Mouse (Mus musculus) retina, adult 2 months (tissue): ENCODE results near the gene Copz2.
"Not testable (repeated sequence)": the region's sequence is repeated elsewhere in the genome, so short reads cannot be mapped to it uniquely, and the experiment has no call there.

Source experiments
- DNase-seq: peaks from one replicate; pipeline ENCODE4 v3.0.0-alpha.2; 2012; ENCODE audit warnings: low read depth, low spot score

The Copz2 gene

GRCm38 (mm10) chr11:96828881-96829280, 20.8 kb upstream of the Copz2 start:
- no peak for DNase-seq

- DNase-seq: no peak
These were observed 20.3 kb upstream of the Copz2 start for GRCm38 (mm10) chr11:96829403-96829812.

GRCm38 (mm10) chr11:96829813-96830538, 19.7 kb upstream of the Copz2 start, which contains the start of gene Nfe2l1:
TSS of gene Nfe2l1 (minus strand) at chr11:96829968.
- peak; percentile 97 for DNase-seq

- no peak for DNase-seq
These were observed 19.0 kb upstream of the Copz2 start for GRCm38 (mm10) chr11:96830539-96831216.

- no peak for DNase-seq
These were observed 18.2 kb upstream of the Copz2 start for GRCm38 (mm10) chr11:96831516-96831915.

- DNase-seq: no peak
These were observed 17.1 kb upstream of the Copz2 start for GRCm38 (mm10) chr11:96832541-96832940.

- DNase-seq: no peak
These were observed 16.7 kb upstream of the Copz2 start for GRCm38 (mm10) chr11:96832973-96833372.

- no peak for DNase-seq
These were observed 15.5 kb upstream of the Copz2 start for GRCm38 (mm10) chr11:96834127-96834526.

- no peak for DNase-seq
These were observed 12.4 kb upstream of the Copz2 start for GRCm38 (mm10) chr11:96837298-96837697.

- no peak for DNase-seq
These were observed 11.3 kb upstream of the Copz2 start for GRCm38 (mm10) chr11:96838341-96838740.

- no peak for DNase-seq
These were observed 10.2 kb upstream of the Copz2 start for GRCm38 (mm10) chr11:96839428-96839827.

- DNase-seq: no peak
These were observed 9.8 kb upstream of the Copz2 start for GRCm38 (mm10) chr11:96839877-96840276.

GRCm38 (mm10) chr11:96840290-96840689, 9.4 kb upstream of the Copz2 start:
- no peak for DNase-seq

- DNase-seq: no peak
These were observed 6.0 kb upstream of the Copz2 start for GRCm38 (mm10) chr11:96843627-96844026.

GRCm38 (mm10) chr11:96847240-96847639, 2.4 kb upstream of the Copz2 start:
- no peak for DNase-seq

- no peak for DNase-seq
These were observed 976 bp upstream of the Copz2 start for GRCm38 (mm10) chr11:96848694-96849093.

GRCm38 (mm10) chr11:96849145-96849544, 525 bp upstream of the Copz2 start:
- DNase-seq: not testable (repeated sequence)

GRCm38 (mm10) chr11:96857446-96857845, 7.8 kb downstream of the Copz2 start:
- DNase-seq: no peak

GRCm38 (mm10) chr11:96859635-96860034, 10.0 kb downstream of the Copz2 start:
- DNase-seq: no peak

GRCm38 (mm10) chr11:96860564-96860963, 10.9 kb downstream of the Copz2 start:
- no peak for DNase-seq

- no peak for DNase-seq
These were observed 11.8 kb downstream of the Copz2 start for GRCm38 (mm10) chr11:96861446-96861845.

- peak; percentile 89 for DNase-seq
These were observed 12.2 kb downstream of the Copz2 start for GRCm38 (mm10) chr11:96861878-96862289.

GRCm38 (mm10) chr11:96862534-96862933, 12.9 kb downstream of the Copz2 start:
- no peak for DNase-seq
